Mouse (Mus musculus) MN1 (cell line): ENCODE data around the gene Lpar4.

Experiments used
- DNase-seq: peaks from one replicate; pipeline ENCODE4 v3.0.0-alpha.2; 2016; ENCODE audit warnings: low spot score

Gene Lpar4

DNA sequence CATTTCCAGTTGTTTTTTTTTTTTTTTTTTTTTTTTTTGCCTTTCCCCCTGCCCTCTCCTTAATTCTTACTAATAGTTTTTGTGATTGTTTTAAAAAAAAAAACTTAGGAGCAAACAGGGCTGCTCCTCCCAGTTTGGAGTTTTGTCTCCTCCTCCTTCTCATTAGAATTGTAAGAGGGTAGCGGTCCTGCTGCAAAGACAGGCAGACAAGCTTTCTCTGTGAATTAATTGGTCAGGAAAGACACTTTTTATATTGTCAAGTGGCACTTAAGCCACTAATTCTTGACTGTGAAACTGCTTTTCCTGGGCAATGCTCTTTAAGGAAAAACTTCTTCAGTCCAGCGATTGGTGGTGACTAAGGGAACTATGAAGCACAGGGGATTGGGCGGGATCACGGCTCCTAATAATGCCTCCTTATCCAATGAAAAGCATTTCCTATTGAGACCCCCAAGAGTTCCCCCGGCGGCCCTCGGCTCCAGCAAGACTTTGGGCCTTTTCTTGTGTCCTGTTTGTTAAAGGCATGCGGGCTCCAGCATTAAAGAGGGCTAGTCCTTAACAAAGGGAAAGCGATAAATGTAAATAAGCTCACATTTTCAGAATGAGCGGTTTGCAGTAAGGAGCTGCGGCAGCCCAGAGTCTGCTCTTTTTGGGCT, at the start of gene Lpar4:
Gene Lpar4, plus strand, starts transcription at position 451 of the 653 bp plus-strand sequence.
- peak; percentile 8 for DNase-seq

DNA sequence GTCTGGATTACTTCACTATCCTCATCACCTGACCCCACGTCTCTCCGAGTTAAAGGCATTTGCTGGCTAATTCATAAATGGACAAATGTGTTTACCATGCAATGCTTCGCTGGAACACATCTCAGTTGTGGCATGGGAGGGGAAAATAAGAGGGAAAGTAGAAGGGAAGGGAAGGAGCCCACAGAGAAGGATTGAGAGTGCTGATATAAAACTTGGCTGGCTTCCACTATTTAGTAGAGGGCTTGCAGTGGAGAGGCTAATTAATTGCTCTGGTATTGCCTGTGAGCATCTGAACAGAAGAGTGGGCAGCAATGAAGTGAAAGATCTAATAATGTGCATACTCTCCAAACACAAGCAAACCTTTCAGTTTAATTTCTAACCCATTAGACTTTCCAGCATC, 49.0 kb upstream of the Lpar4 start:
- peak; percentile 54 for DNase-seq

DNA sequence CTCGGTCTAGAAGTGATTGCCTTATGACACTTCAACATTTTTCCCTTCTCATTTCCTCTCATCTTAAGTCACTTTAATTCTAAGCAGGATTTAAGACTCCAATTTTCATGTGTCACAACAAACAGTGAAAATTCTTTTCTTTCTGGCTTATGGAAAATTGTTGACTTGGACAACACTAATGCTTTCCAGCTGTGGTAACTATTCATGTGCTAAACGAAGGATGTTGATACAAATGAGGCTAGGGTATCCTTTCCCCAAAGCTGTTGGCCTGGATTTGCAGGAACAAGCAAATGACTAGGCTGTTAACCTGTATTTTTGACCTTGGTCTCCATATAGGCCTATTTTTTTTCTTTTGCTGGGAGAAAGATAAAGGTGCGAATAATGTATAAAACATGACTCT, 48.5 kb upstream of the Lpar4 start:
- no peak for DNase-seq

DNA sequence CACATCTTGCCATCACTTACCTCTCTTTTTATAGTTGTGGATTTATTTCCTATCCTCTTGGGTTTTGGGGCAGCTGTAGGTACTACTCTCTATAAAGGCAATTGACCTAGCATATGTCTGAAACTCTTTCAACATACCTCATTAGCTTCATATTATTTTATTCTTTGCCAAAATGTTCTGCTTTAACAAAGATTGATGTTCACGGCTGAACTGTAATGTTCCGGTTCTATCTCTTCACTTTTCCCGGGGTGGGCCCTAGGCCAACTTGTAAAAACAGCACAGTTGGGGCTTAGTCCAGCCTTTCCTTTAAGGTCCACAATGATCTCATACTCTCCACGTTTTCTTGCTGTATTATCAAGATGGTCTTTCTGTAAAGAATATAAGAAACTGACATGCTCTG, 48.1 kb upstream of the Lpar4 start:
- no peak for DNase-seq

DNA sequence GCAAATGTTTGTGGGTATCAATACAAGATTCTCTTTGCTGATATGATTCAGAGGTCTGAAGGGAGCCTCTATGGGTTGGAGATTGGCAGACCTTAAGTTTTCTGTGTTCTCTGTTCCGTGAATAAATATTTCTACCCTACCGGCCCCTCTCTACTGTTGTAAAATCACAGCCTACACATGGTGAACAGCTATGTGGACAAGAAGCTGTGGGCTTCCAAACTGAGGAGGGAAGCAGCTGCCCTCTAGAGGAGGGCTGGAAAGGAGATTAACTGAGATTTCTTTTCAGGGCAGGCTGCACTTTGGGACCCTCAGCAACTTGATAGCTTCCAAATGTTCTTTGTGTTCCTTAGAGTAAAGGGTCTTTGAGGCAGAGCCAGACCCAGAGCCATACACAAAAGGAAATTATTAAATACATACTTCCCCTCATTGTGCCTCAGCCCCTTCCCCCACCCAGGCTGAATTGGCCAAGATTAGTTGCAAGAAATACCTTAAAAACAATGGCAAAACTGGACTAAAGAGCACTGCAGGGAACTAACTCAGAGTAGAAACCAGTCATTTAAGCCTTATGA, 22.6 kb upstream of the Lpar4 start:
- no peak for DNase-seq

DNA sequence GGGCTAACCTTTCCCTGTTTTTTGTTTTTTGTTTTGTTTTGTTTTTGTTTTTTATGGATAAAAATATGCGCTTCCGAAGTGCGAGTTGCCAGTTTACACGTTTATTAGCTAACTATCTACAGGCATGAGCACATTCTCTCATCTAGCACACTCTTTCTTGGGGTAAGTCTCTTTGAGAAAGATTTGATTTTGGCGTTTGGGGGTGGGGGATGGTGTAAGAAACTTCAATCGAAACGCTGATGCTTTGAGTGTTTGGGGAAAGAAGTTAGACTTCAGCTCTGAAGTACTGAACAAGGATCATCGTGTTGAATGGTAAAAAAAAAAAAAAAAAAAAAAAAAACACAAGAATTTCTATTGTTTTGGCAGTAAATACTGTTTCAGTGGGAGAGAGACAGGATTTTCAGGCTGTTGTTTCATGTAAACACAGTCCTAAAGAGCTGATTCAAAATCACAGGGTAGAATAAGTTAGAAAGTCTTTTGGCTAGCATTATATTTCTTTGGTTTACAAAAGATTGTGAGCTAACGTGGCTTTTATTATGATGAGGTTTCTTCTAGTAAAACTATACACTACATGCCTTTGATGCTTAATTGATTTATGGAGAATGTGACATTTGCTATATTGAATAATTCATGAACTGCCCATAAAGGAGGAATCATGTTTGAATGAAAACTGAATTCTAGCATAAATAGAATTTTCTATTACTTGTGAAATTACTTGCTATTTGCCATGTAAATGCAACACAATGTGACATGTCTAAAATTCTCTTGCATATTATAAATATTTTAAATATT, 599 bp downstream of the Lpar4 start:
- no peak for DNase-seq

DNA sequence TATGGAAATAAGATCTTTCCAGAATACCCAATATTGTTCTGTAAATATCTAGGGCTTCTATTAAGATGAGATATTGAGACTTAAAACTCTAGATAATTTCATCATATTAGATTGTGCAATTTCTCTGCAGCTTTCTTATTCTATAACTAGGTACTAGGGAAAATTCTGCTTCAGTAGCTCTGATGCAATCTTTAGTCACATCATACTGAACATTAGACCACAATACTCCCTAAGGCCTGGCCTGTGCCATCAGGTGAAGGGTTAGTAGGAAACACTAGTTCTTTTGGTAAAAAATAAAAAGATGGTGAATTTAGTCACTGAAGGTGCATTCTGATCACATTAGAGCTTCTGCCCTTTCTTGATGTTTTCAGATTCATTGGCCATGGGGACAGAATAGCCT, 4.1 kb downstream of the Lpar4 start:
- no peak for DNase-seq

DNA sequence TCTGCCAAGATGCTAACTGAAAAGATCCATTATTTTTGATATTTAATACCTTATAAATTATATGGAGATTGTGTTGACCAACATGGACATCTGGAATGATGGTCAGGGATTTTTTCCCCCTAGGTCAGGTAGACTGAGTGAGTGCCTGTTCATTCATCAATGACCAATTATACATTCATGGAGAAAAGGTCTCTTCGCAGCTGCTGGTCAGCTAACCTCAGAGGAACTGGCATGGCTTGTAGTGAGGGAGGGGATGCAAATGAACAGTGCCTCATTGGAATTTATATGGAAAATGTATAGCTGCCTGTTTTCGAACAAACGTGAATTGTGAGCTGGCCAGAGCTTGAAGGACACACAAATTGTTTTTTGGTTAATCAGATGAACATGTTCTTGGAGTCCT, 18.9 kb downstream of the Lpar4 start:
- DNase-seq = no peak

DNA sequence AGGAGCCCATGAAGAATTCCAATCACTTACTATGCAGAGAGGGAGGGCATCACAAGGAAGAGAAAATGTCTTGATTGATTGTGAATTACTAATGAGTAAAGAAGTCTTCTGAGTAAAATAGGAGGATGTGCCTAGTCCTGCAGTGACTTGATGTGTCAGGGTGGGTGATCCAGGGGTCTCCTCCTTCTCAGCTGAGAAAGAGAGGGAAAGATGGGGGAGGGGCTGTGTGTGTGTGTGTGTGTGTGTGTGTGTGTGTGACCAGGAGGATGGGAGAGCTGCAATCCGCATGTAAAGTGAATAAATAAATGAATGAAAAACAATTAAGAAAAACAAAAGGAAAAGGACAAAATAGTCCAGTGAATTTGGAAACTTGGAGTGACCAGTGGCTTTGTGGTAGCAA, 30.1 kb downstream of the Lpar4 start:
- no peak for DNase-seq

DNA sequence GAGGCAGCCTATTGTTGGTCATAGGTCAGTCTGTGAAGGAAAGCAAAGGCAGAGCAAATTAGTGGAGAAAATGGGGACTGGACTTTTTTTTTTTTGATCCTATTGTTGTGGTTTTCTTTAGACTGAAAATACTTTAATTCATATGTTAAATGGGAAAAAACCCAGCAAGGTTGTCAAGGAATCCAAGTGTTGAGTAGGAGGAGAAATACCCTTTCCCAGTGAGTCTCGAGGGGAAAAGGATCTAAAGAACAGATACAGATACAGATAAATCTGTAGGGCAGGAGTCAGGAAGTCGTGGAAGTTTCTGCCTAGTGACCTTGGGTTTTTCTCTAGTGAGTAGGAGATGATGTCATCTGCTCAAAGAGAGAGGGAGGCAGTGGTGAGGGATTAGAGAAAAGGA, 30.6 kb downstream of the Lpar4 start:
- DNase-seq = no peak

DNA sequence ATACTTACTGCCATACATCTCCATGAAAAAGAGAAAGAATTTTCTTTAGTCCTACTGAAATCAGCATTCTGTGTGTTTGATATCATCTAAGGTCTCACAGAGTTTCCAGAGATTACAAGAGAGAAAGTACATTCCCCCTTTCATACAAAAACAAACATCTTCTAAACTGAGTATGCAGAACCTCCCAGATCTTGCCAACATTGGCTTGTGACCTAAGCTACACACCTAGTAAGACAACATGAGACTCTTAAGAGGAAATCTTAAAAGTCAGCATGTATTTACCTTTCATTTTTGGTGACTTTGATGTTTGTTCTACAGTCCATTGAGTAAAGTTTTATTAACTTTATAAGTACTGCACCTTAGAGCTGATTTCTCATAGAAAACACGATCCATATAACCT, 33.4 kb downstream of the Lpar4 start:
- DNase-seq = no peak

DNA sequence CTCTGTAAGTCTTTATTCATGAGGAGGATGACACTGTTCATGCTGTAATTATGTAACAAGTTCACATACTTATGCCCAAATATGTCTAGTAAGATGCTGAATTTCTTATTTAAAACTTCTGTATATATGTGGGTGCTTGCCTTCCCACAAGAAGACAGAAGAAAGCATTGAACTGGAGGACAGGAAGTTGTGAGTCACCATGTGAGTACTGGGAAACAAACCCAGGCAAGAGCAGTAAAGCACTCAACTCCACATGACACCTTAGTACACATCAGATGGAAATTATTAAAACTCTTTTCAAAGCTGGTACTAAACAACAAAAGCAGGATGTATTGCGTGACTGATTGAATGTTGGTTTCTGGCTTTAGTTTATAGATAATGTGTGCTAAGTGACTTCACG, 41.8 kb downstream of the Lpar4 start:
- DNase-seq = no peak

DNA sequence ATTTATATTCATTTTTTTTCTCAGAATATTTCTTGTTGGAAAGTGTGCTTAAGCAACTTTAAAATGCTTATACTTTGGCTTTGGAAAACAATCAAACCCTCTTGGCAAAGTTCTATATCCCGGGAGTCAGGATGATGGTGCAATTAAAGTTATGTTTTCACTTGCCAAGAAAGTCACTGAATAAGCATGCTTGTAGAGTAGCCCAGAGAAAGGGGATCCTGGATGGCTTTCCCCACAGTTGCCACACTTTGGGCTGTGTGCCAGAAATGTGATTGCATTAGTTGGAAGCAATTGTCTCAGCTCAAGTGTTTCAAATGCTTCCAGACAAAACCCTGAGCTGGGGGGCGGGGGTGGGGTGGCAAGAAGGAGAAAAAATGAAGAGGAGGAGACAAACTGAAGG, 43.9 kb downstream of the Lpar4 start:
- DNase-seq = peak; percentile 28
